Mouse (Mus musculus) embryonic fibroblast, embryonic 13.5 days (primary cell): ENCODE data around the gene Tcam1.

Source experiments
- CTCF ChIP-seq: IDR thresholded peaks from 2 replicates; pipeline ENCODE4 v1.5.1; 2011; ENCODE audit warnings: mild to moderate bottlenecking, control low read depth, low read length, moderate library complexity, borderline replicate concordance; ENCODE audit not compliant: insufficient read depth
- POLR2A ChIP-seq: IDR thresholded peaks from 2 replicates; pipeline ENCODE4 v1.6.1; 2011; ENCODE audit warnings: low read depth, mild to moderate bottlenecking, control low read depth, low read length, moderate library complexity

GRCm38 (mm10) chr11:106254767-106255166, 21.7 kb upstream of the Tcam1 start:
- TF ChIP-seq POLR2A = no peak
- no peak for TF ChIP-seq CTCF
